Mouse (Mus musculus) urinary bladder, adult 18-20 months (tissue): ENCODE data around the gene D5Ertd579e.
A peak's percentile ranks its signal among the peaks of the same experiment; 100 is the strongest.
"Not testable (repeated sequence)": the region's sequence is repeated elsewhere in the genome, so short reads cannot be mapped to it uniquely, and the experiment has no call there.

Source experiments
- DNase-seq, 2 experiments: peaks; one replicate each; pipeline ENCODE4 v3.0.0; 2022; ENCODE audit warnings: low spot score in 2 of 2, mixed read lengths in 2 of 2

The D5Ertd579e gene

DNA sequence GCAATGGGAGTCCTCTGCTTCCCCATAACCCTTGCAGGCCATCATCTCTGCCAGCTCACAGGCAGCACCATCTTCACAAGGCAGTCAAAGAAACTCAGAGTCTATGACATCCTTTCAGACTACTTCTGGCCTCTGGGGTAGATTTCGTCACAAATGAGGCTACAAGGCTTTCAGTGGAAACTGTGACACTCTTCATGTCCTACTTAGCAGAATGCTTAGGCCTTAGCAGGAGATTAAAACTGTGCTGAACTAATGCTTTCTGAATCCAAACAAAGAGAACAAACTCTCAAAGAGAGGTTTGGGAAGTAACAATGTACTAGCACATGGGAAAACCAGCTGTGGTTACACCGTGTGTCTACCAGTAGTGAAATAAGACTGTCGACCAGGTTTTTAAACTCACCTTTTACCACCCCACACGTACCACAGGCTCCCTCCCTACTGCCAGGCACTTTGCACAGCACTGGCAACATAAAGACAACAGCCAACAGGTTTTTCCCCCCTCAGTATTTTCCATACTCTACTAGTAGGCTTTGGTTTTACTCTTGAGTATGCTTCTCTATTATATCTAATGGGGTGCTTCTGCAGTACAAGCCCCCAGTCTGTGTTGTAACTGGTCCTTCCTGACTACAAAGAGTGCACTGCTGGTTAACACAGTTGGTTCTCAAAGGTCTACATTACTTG, 15.8 kb downstream of the D5Ertd579e start:
- DNase-seq, result no peak

DNA sequence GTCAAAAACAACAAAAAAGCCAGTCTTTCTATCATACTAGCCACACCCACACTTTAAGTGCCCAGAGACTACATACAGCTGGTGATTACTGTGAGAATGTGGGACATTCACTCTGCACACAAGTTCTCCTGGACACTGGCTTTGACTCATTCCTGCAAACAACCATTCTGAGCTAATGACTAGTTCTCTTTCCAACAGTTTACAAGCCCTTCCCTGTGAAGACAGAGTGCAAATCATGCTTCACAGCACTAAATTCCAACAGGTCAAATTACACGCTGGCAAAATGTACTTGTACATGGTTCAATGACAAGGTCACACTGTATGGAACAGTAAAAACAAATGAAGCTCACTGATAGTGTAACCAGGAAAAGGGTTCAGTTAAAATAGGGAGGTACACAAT, 17.0 kb downstream of the D5Ertd579e start:
- no peak for DNase-seq

GRCm38 (mm10) chr5:36677907-36678306, 17.9 kb downstream of the D5Ertd579e start:
- no peak for DNase-seq

DNA sequence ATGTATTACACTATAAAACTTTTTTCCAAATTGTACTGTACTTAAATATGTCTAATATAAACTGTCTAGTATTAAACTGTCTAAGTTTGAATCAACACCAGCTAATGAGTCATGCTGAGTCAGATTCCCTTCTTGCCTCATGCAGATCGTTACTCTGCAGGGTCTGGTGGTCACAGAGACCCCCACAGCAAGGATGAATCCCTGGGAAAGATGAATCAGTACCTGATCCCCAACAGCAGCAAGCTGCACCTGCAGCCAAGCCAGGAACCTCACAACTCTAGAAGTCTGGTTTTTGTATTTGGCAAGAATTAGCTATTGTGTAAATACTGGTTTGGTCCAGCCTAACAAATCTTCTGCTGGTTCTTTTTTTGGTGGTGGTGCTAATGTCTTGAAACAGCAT, 20.4 kb downstream of the D5Ertd579e start:
- DNase-seq, result peak in 1 of 2 experiments; percentile 34

- DNase-seq, result no peak
Measured at GRCm38 (mm10) chr5:36674658-36675433, 21.0 kb downstream of the D5Ertd579e start.

- no peak for DNase-seq
Measured at GRCm38 (mm10) chr5:36669021-36670008, 26.5 kb downstream of the D5Ertd579e start.

DNA sequence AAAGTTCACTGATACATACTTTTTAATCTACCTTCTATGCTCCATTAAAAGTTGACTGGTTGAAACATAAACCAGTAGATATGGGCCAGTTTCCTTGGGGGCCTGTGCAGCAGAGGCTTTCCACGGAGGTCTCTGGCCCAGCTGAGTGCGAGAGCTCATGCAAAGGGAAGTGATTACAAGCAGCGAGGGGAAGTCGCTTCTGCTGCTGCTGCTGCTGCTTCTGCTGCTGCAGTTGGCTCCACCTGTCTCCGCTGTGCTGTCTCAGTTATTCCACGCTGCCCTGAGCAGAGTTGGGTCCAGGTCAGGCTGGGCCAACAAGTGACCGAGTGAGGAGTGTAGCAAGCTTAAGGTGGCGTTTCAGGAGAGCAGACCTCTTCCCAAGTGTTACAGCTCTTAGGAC, 27.3 kb downstream of the D5Ertd579e start:
- no peak for DNase-seq

DNA sequence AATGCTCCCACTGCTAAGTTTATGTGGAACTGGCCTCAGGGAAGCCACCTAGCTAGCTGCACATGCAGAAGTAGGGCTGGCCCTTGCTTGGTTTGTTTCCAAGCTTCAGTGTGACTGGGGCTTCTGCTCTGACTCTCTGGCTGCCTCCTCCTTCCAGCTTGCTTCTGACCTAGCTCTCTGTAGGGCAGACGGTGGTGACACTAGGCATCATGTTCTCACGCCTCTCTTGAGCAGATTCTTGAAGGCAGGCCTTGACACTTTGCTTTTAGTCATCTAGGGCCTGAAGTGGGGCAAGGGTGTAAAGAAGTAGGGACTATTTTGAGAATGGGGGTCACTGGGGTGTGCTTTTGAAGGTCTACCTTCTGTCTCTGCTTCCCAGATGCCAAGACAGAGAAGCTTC, 27.8 kb downstream of the D5Ertd579e start:
- not testable (repeated sequence) for DNase-seq

DNA sequence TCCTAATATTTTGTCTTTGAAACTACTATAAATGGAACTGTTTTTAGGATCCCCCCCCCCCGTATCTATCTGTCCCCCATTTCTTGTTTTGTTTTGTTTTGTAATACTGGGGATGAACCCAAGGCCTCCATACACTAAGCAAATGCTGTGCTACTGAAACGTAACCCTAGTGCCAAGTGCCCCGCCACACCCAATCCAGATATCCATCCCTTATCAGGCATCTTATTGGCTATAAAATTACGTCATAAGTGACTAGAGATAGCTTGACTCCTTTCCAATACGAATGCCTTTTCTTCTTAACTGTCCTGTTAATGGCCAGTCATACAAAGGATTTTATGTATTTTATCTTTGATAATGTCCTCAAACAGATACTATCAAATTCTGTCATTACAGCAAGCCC, 28.7 kb downstream of the D5Ertd579e start:
- DNase-seq, result no peak

DNA sequence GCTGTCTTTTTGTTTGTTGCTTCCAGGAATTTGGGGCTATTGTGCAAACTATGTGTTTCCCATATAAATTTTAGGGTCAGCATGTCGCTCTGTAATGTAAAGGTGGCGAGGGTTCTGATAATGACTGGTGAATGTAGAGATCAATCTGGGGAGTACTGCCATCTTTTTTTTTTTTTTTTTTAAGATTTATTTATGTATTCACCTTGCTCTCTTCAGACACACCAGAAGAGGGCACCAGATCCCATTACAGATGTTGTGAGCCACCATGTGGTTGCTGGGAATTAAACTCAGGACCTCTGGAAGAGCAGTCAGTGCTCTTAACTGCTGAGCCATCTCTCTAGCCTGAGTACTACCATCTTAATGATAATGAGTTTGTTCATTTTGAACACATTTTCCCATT, 29.1 kb downstream of the D5Ertd579e start:
- not testable (repeated sequence) for DNase-seq

- no peak for DNase-seq
Measured at GRCm38 (mm10) chr5:36663329-36663728, 32.5 kb downstream of the D5Ertd579e start.

DNA sequence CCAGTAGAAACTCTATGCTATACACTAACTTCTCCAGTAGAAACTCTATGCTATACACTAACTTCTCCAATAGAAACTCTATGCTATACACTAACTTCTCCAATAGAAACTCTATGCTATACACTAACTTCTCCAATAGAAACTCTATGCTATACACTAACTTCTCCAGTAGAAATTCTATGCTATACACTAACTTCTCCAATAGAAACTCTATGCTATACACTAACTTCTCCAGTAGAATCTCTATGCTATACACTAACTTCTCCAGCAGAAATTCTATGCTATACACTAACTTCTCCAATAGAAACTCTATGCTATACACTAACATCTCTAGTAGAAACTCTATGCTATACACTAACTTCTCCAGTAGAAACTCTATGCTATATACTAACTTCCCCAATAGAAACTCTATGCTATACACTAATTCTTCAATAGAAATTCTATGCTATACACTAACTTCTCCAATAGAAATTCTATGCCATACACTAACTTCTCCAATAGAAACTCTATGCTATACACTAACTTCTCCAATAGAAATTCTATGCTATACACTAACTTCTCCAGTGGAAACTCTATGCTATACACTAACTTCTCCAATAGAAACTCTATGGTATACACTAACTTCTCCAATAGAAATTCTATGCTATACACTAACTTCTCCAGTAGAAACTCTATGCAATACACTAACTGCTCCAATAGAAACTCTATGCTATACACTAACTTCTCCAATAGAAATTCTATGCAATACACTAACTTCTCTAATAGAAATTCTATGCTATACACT, 34.7 kb downstream of the D5Ertd579e start:
- DNase-seq, result not testable (repeated sequence)

GRCm38 (mm10) chr5:36625612-36626011, 70.2 kb downstream of the D5Ertd579e start:
- DNase-seq, result no peak

GRCm38 (mm10) chr5:36623670-36624069, 72.2 kb downstream of the D5Ertd579e start:
- DNase-seq, result no peak

GRCm38 (mm10) chr5:36621058-36621449, 74.8 kb downstream of the D5Ertd579e start:
- no peak for DNase-seq

DNA sequence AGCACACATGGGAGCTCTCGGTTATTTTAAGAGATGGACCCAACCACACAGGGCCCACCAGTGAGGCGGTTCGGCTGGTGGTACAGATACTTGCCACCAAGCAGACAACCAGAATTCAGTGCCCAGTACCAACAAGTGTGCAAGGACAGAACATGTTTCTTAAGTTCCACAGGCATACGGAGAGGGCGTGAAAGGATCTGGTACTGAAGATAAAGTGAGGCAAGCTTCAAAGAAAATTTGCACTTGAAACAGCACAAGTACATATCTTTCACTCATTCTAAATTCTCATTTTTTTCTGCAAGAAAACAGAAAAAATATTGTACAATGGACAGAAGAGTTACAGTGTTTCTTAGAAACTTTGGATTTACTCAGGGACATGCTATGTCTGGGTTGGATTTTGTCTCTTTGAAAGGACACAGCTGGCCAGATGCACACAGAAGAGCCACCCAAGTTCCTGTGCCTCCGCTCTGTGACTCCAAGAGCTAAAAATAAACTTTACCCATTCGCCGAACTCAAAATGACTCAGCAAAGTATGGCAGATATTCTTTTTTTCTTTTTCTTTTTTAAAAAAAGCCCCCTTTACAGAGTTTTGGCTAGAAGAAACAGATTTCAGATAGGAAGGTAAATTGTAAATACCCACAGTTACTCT, 75.3 kb downstream of the D5Ertd579e start:
- DNase-seq, result no peak

GRCm38 (mm10) chr5:36618890-36619289, 76.9 kb downstream of the D5Ertd579e start:
- no peak for DNase-seq

DNA sequence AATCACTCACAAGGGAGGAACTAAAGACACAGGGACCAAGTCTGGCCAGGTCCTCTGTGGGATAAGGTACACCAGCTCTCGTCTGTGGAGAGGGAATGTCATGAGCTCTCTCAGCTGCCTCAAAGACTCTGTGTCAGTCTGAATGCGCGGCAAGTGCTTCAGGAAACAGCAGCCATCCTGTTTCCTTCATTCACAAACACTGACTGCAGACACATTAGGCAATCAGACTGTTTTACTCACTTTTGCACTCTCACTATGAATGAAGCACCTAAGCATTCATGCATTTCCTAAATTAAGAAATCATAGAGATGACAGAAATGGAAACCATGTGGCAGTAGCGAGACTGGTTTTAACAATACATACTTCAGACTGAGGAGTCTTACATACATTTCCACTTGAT, 77.5 kb downstream of the D5Ertd579e start:
- no peak for DNase-seq

GRCm38 (mm10) chr5:36614124-36614523, 81.7 kb downstream of the D5Ertd579e start:
- no peak for DNase-seq

DNA sequence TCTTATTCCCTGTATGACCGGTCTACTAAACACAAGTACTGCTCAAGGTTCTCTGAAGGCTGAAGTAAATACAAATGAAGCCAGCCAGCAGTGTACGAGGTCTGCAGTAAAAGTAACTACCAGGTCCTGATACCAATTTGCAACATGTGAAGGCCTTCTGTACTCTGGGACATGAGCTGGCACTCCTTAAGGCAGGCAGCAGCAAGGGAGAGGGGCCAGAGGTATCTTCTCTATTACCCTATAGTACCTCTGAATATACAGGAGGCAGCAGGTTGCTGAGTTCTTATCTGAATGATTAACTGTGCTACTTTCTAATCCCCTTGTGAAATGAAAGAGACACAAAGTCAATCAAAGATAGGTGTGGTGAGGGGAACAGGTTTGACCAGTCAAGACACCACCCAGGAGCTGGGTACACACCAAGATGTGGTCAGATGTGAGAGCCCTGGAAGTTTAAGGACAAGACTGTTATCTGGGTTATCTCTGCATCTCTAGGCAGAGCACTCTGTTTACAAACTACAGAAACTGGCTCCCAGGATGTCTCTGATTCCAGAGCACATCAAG, 86.8 kb downstream of the D5Ertd579e start:
- no peak for DNase-seq
